Mouse (Mus musculus) small intestine, adult 2 months (tissue): ENCODE measurements around the gene Mrpl14. TPM values are rescaled to one million over a fixed set of nuclear protein-coding genes. Genes with fewer than 3 reads are reported as not detected.

Source experiments
- H3K27ac ChIP-seq: fragments of 200-500 bp; 2 replicates; pipeline ENCODE4 v1.5.1; 2012; ENCODE audit warnings: low read depth, low read length, control low read depth, inconsistent platforms; ENCODE audit not compliant: insufficient read depth
- H3K27me3 ChIP-seq: fragments of 200-500 bp; 2 replicates; pipeline ENCODE4 v1.6.1; 2012; ENCODE audit warnings: mild to moderate bottlenecking, moderate library complexity, low read length, inconsistent platforms; ENCODE audit not compliant: control insufficient read depth, insufficient read depth
- H3K36me3 ChIP-seq: fragments of 200-500 bp; 2 replicates; pipeline ENCODE4 v1.6.1; 2012; ENCODE audit warnings: mild to moderate bottlenecking, low read length, control low read depth, inconsistent platforms; ENCODE audit not compliant: control insufficient read depth, insufficient read depth
- H3K4me1 ChIP-seq: fragments of 200-500 bp; 2 replicates; pipeline ENCODE4 v1.6.1; 2012; ENCODE audit warnings: low read length, inconsistent platforms, mixed read lengths; ENCODE audit not compliant: control insufficient read depth, insufficient read depth, insufficient read length
- H3K4me3 ChIP-seq: fragments of 200-500 bp; 2 replicates; pipeline ENCODE4 v1.5.1; 2012; ENCODE audit warnings: low read depth, mild to moderate bottlenecking, control low read depth, inconsistent platforms, low read length, moderate library complexity
- CTCF ChIP-seq: fragments of 200-500 bp; IDR thresholded peaks from 2 replicates; pipeline ENCODE4 v1.5.1; 2012; ENCODE audit warnings: low read depth, mild to moderate bottlenecking, control low read depth, inconsistent platforms, low read length, moderate library complexity, mixed read lengths; ENCODE audit not compliant: insufficient replicate concordance, insufficient read length; ENCODE audit errors: extremely low read depth
- POLR2A ChIP-seq: fragments of 200-500 bp; IDR thresholded peaks from 2 replicates; pipeline ENCODE4 v1.6.1; 2012; ENCODE audit warnings: low read depth, mild to moderate bottlenecking, control low read depth, inconsistent platforms, low read length, moderate library complexity
- WGBS: fragments of 180-500 bp; shearing (Covaris S2); methylation state at CpG from one replicate; pipeline ENCODE4 v1.1.7; 2018; 5-methylcytosine and 5-hydroxymethylcytosine counted together
- polyA plus RNA-seq: library from polyadenylated mRNA; depleted of rRNA; stranded (reverse); fragments of >200 nt; gene quantifications from 2 replicates; pipeline ENCODE4 v1.2.3, GENCODE M21; 2012

Mrpl14 gene
- polyA plus RNA-seq, 1 experiment, result 161 TPM

DNA sequence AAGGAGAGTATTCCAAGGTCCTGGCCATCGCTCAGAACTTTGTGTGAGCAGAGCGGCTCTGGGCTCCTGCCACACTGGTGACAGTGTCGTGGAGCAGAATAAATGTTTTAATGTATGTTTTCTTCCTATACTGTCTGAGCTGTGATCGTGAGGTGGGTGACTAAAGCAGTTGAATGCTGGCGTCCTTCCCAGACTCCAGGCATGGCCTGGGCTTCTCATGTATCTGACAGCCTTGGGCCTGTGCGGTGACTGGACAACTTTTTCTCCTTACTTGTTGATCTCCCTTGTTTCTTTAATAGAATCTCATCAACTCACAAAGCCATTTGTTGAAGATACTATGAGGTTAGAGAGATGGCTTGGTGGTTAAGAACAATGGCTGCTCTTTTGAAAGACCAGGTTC, 12.2 kb downstream of the Mrpl14 start:
- TF ChIP-seq CTCF (no peak), POLR2A (no peak)
- WGBS, result 69% methylated on average over 6 of the region's 6 CpGs
- Histone ChIP-seq H3K36me3 (peaks cover 6% of the 10 kb centered on the region), H3K27me3 (no peaks in the 10 kb centered on the region), H3K27ac (peak overlapping the region; percentile 23; the same call in 1 of the 2 replicates), H3K4me3 (no peak overlapping the region), H3K4me1 (peaks cover 34% of the 10 kb centered on the region)

DNA sequence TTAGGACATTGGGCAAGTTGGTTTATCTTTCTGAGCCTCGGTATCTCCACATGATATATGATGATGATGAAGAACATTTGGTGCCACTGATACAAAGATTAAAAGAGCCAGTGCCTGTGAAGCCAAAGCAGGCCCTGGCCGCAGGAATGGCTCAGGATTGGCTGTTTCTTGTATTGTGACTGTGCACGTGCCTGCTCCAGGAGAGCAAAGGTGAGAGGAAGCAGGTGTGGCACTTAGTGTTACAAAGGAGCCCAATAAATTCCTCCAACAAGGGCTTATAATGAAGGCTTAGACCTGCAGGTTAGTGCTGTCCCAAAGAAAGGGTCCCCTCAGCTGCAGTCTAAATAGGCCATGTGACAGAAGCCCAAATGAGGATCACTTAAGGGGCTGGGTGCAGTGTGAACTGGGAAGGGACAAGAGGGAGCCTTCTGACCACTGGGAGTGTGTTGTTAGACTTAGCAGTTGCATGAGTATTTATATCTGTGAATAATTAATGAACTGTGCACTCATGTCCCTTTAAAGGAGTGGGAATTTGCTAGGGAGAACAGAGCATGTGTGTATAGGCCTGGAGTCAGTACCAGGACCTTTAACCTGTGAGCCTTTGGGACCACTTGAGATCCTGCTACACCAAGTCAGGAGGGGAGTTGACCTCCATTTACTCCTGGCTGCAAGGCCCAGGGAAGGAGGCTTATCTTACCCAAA, 13.1 kb downstream of the Mrpl14 start:
- Histone ChIP-seq H3K4me3 (no peak overlapping the region), H3K27me3 (no peaks in the 10 kb centered on the region), H3K4me1 (peaks cover 29% of the 10 kb centered on the region), H3K27ac (peak overlapping the region; percentile 73), H3K36me3 (peaks cover 6% of the 10 kb centered on the region)
- WGBS, result 38% methylated on average over 3 of the region's 3 CpGs
- TF ChIP-seq CTCF, result no peak
- no peak for TF ChIP-seq POLR2A

DNA sequence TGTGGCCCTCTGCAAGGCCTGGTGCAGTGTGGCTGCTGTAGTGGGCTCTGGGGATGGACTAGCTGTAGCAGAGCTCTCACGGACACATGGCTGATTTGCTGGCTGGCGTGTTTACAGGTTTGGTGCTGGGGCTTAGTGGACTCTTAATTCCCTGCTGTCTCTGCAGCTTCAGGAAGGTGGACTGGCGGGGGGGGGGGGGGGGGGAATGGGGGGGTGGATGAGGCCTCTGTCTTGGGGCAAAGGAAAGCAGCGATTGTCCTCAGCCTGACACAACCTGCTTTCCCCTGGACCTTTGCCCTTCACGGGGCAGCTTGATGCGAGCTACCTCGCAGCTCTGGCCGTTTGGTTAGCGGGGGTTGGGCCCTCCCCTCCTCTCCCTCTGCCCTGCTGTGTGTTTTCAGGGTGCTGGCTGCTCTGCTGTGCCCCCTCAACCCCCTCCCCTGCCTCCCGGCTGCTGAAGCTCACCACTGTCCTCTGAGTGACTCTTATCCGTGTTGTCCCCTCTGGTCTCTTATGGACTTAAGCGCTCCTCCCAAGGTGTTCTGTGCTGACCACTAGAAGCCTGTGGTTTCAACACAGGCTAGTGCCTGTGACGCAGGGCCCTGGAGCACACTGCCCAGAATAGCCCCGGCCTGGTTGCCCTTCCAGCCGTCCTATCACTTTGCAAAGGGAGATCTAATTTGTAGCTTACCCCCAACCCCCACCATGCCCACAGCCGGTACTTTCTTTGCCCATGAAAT, 14.5 kb downstream of the Mrpl14 start:
- TF ChIP-seq CTCF (no peak), POLR2A (no peak)
- H3K4me1 ChIP-seq, result peaks cover 31% of the 10 kb centered on the region
- no peak overlapping the region; the same call in 1 of the 2 replicates for H3K27ac ChIP-seq
- H3K27me3 ChIP-seq, result no peaks in the 10 kb centered on the region
- 35% methylated on average over 10 of the region's 16 CpGs for WGBS
- no peak overlapping the region for H3K4me3 ChIP-seq
- peaks cover 6% of the 10 kb centered on the region for H3K36me3 ChIP-seq

DNA sequence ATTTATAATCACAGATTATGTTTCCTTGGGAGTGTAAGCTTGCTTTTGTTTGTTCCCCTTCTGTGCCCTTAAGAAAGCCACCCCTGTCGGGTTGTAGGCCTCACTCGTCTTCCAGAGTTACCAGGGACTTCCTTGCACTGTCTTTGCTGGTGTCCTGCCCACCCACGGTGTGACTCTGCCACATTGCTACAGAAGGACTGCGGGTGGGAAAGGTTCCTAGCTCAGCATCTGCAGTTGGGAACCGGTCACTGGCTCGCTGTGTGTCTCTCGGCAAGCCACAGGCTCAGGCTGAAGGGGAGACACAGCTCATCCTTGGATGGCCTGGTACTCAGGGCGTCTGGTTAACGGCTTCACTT, 15.1 kb downstream of the Mrpl14 start:
- 64% methylated on average over 9 of the region's 9 CpGs for WGBS

DNA sequence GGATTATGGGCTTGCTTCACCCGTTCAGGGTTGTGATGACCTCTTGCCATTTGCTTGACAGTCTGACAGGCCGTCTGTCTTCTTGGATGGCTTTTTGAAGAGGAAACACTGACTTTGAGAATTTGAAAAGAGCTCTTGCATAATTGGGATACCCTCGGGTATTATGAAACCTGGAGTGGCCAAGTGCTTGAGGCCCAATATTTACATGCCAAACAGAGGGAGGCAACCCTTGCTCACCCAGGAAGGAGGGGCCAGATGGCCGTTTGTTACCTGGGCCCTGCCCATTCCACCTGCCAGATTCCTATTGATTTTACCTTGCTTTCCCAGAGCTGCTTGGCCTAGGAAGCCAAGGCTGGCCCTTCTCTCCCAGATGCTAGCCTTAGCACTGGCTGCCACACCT, 16.1 kb downstream of the Mrpl14 start:
- Histone ChIP-seq H3K4me3 (no peak overlapping the region), H3K4me1 (peaks cover 30% of the 10 kb centered on the region), H3K27ac (no peak overlapping the region), H3K36me3 (peaks cover 6% of the 10 kb centered on the region), H3K27me3 (no peaks in the 10 kb centered on the region)
- WGBS, result 20% methylated on average over 4 of the region's 4 CpGs
- no peak for TF ChIP-seq POLR2A
- no peak for TF ChIP-seq CTCF

More for the DNA sequence above, 15.1 kb downstream of the Mrpl14 start:
- H3K27me3 ChIP-seq, result no peaks in the 10 kb centered on the region
- H3K4me1 ChIP-seq, result peaks cover 30% of the 10 kb centered on the region
- no peak overlapping the region for H3K27ac ChIP-seq
- H3K4me3 ChIP-seq, result no peak overlapping the region
- H3K36me3 ChIP-seq, result peaks cover 6% of the 10 kb centered on the region
- TF ChIP-seq CTCF, result no peak
- TF ChIP-seq POLR2A, result no peak

DNA sequence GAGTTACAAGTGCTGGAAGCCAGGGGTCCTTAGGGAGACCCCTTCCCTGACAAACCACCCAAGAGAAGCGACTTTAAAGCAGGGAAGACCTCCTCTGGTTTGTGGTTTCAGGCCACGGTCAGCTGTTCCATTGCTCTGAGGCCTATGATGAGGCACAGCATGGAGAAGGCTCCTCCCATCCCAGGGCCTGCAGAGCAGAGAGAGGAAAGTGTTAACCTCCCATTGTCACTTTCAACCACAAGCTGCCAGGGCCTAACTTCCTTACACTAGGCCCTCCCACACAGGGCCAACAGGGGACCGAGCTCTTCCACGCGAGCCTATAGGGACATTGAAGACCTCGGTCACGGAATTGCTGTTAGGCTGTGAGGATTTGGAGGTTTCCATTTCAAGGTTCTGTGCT, 17.1 kb downstream of the Mrpl14 start:
- Histone ChIP-seq H3K27ac (no peak overlapping the region), H3K4me1 (peaks cover 26% of the 10 kb centered on the region), H3K36me3 (peaks cover 3% of the 10 kb centered on the region), H3K4me3 (no peak overlapping the region), H3K27me3 (no peaks in the 10 kb centered on the region)
- WGBS, result 73% methylated on average over 7 of the region's 7 CpGs
- TF ChIP-seq POLR2A (no peak), CTCF (no peak)

DNA sequence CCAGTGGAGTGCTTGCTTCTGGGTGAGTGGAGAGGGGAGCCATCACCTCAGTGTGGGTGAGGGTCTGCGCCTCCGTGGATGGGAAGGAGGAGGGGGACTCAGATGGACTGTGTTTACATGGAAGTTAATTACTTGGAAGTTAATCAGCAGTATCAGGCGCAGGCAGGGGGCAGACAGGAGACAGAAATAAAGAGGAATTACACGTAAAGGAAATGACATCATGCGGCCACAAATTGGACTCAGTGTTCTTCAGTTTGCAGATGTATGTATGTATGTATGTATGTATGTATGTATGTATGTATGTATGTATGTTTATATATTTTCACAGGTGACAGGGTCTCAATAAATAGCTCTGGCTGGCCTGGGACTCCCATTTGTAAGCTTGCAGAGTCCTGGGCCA, 20.7 kb downstream of the Mrpl14 start:
- 68% methylated on average over 5 of the region's 5 CpGs for WGBS
- TF ChIP-seq POLR2A, result no peak
- no peak for TF ChIP-seq CTCF
- H3K4me1 ChIP-seq, result peaks cover 9% of the 10 kb centered on the region
- H3K36me3 ChIP-seq, result no peaks in the 10 kb centered on the region
- H3K27me3 ChIP-seq, result no peaks in the 10 kb centered on the region
- no peak overlapping the region for H3K4me3 ChIP-seq
- H3K27ac ChIP-seq, result no peak overlapping the region
